Mouse (Mus musculus): ENCODE measurements around the gene Zfp704. TPM values are rescaled to one million over a fixed set of nuclear protein-coding genes. Genes with fewer than 3 reads are reported as not detected.

Zfp704 gene
- polyA plus RNA-seq, 1 experiment = 9.7 TPM

DNA sequence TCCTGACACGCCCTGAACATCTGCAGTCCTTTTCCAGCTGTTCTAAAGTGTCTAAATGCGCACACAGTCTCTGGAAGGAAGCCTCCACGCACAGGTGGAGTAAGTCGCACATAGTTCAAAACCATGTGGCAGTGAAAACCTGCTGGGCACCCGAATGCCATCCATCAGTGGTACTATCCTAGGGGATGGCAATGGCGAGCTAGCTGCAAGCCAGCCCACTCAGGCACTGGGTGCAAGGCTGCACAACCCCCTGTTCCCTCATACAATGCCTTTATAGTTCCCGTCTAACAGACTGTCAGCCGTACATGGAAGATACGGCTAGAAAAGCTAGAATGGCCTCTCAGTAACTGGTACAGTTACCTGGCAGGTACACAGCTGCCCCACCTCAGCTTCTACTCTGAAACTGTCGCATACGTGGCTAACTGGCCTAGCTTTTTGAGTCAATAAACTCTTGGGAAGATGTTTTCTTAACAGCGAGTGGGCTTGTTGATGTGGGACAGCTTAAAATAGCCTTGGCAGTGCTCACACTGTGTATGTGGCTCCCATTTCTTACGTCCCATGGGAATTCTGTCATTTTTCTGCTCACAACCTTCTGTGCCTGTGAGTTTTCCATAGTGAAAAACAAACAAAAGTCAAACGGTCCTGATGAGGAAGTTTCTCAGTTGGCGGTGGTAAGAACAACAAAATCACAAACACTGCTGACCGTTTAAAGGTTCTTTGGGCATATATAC is 176.9 kb downstream of the Zfp704 start:
- 78% methylated on average over 16 of the region's 16 CpGs for WGBS
- DNase-seq = no peak
- no peak overlapping the region for H3K4me3 ChIP-seq (replicated peaks; ENCODE audit: extremely low read depth, low read depth, low read length)
- no peaks in the 10 kb centered on the region for H3K4me1 ChIP-seq (ENCODE audit: control insufficient read depth, insufficient read depth, low read length)
- TF ChIP-seq POLR2A (IDR thresholded peaks at IDR 0.05; ENCODE audit: borderline replicate concordance, extremely low read depth, low read depth, low read length) (no peak), CTCF (IDR thresholded peaks at IDR 0.05; ENCODE audit: insufficient read depth, low read length) (no peak)

DNA sequence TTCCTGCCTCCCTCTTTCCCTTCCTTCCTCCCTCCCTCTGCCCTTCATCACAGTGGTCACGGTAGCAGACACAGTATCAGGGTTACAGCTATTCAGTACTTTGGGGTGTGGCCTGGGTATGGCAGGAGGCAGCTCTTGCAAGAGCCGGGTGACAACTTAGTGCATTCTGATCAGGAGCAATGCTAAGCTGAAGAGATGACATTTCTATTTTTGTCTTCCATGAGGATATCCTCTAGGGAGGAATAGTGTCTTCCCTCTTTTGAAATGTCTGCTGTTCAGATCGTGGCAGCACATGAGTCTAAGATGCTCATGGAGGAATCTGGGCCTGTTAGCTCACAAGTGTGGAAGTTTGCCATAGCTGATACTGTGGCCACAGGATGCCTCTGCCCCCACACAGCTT is 177.7 kb downstream of the Zfp704 start:
- DNase-seq = no peak
- H3K4me3 ChIP-seq (replicated peaks; ENCODE audit: extremely low read depth, low read depth, low read length) = no peak overlapping the region
- 44% methylated on average over 3 of the region's 3 CpGs for WGBS
- H3K4me1 ChIP-seq (ENCODE audit: control insufficient read depth, insufficient read depth, low read length) = no peaks in the 10 kb centered on the region
- TF ChIP-seq POLR2A (IDR thresholded peaks at IDR 0.05; ENCODE audit: borderline replicate concordance, extremely low read depth, low read depth, low read length) (no peak), CTCF (IDR thresholded peaks at IDR 0.05; ENCODE audit: insufficient read depth, low read length) (no peak)

DNA sequence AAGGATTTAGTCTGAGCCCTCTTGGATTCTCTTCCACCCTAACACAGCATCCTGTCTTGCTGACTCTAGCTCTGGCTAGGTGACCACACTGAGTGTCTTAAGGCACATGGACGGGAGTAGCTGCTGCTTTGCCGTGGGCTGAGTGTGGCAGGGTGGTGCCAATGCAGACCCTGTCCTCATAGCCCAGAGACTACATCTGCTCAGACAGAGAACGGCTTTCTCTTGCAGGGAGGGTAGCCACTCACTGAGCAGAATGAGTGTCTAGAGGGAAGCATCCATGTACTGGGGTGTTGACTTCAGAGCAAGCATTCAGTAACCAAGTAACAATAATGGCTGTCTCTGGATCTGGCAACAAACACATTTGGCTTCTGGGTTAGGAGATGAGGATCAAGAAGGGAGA is 179.9 kb downstream of the Zfp704 start:
- 87% methylated on average over 3 of the region's 3 CpGs for WGBS
- TF ChIP-seq CTCF (IDR thresholded peaks at IDR 0.05; ENCODE audit: insufficient read depth, low read length) = no peak
- TF ChIP-seq POLR2A (IDR thresholded peaks at IDR 0.05; ENCODE audit: borderline replicate concordance, extremely low read depth, low read depth, low read length) = no peak
- DNase-seq = no peak
- no peaks in the 10 kb centered on the region for H3K4me1 ChIP-seq (ENCODE audit: control insufficient read depth, insufficient read depth, low read length)
- no peak overlapping the region for H3K4me3 ChIP-seq (replicated peaks; ENCODE audit: extremely low read depth, low read depth, low read length)

DNA sequence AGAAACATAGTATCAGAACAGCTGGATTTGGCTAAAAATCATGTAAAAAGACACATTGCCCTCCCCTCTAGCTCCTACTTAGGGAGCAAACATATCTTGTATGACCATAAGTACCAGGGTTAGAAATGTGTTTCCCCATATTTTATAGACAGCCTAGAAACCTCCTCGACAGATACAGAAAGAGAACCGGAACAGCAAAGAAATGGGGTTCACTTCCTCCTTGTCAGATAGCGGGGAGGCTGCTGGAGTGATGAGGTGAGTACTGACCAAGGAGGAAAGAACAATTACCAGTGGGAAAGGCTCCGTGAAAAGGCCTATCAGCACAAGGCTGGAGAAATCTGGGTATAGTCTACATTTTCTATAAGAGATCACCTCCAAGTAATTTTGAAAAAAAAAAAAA is 182.1 kb downstream of the Zfp704 start:
- DNase-seq = no peak
- no peak for TF ChIP-seq POLR2A (IDR thresholded peaks at IDR 0.05; ENCODE audit: borderline replicate concordance, extremely low read depth, low read depth, low read length)
- no peaks in the 10 kb centered on the region for H3K4me1 ChIP-seq (ENCODE audit: control insufficient read depth, insufficient read depth, low read length)
- WGBS = 80% methylated on average over 4 of the region's 4 CpGs
- H3K4me3 ChIP-seq (replicated peaks; ENCODE audit: extremely low read depth, low read depth, low read length) = no peak overlapping the region

DNA sequence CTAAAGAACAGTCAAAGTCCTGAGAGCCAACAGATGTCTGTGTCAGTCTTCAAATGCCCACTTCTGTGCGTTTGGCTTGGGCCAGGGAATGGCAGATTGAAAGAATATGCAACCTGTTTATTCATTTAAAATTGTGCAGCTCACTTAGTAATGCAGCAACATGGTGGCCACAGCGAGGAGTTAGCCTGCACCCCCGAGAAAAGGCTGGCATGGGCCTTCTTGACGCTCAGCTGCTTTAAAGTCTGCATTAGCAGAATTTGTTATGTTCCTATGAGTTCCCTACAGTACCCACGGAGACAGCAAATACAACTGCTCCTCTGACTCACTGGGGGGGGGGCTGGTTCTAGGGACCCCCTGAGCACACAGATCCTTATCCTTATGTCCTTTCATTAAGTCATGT is 184.2 kb downstream of the Zfp704 start:
- no peak for TF ChIP-seq CTCF (IDR thresholded peaks at IDR 0.05; ENCODE audit: insufficient read depth, low read length)
- no peak for TF ChIP-seq POLR2A (IDR thresholded peaks at IDR 0.05; ENCODE audit: borderline replicate concordance, extremely low read depth, low read depth, low read length)
- Histone ChIP-seq H3K4me3 (replicated peaks; ENCODE audit: extremely low read depth, low read depth, low read length) (no peak overlapping the region), H3K4me1 (ENCODE audit: control insufficient read depth, insufficient read depth, low read length) (no peaks in the 10 kb centered on the region)
- DNase-seq = no peak
- 95% methylated on average over 5 of the region's 5 CpGs for WGBS

DNA sequence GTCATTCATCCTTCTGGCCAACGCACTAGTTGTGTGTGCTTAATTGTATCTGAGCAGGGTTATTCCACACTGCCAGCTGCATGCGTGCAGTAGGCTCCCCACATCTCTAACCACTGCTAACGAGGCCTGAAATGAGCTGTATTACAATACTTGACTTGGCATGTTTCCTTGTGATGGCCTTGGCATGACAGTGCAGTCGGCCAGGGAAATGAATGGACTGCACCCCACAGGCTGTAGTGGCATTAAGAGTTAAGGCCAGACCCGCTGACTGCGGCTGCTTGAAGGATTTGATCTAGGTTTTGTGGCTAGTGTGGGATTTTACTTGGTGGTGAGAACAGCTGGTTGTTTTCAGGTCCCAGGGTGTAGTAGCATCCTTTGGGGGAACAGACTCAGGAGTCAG is 185.2 kb downstream of the Zfp704 start:
- Histone ChIP-seq H3K4me1 (ENCODE audit: control insufficient read depth, insufficient read depth, low read length) (no peaks in the 10 kb centered on the region), H3K4me3 (replicated peaks; ENCODE audit: extremely low read depth, low read depth, low read length) (no peak overlapping the region)
- TF ChIP-seq CTCF (IDR thresholded peaks at IDR 0.05; ENCODE audit: insufficient read depth, low read length) (no peak), POLR2A (IDR thresholded peaks at IDR 0.05; ENCODE audit: borderline replicate concordance, extremely low read depth, low read depth, low read length) (no peak)
- DNase-seq = no peak
- WGBS = 91% methylated on average over 6 of the region's 6 CpGs

DNA sequence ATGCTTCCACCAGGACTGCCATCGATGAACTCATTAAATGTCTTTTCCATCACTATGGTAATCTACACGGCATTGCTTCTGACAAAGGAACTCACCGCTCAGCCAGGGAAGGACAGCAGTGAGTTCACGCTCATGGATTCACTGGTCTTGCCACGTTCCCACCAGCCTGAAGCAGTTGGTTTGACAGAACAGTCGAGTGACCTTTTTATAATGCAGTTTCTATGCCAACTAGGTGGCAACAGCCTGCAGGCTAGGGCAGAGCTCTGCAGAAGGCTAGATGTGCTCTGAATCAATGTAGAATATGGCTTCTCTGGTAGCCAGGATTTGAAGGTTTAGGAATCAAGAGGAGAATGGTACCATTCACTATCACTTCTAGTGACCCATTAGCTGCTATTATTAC is 186.2 kb downstream of the Zfp704 start:
- no peak for DNase-seq
- 92% methylated on average over 6 of the region's 6 CpGs for WGBS
- Histone ChIP-seq H3K4me3 (replicated peaks; ENCODE audit: extremely low read depth, low read depth, low read length) (no peak overlapping the region), H3K4me1 (ENCODE audit: control insufficient read depth, insufficient read depth, low read length) (no peaks in the 10 kb centered on the region)
- TF ChIP-seq CTCF (IDR thresholded peaks at IDR 0.05; ENCODE audit: insufficient read depth, low read length) (no peak), POLR2A (IDR thresholded peaks at IDR 0.05; ENCODE audit: borderline replicate concordance, extremely low read depth, low read depth, low read length) (no peak)

DNA sequence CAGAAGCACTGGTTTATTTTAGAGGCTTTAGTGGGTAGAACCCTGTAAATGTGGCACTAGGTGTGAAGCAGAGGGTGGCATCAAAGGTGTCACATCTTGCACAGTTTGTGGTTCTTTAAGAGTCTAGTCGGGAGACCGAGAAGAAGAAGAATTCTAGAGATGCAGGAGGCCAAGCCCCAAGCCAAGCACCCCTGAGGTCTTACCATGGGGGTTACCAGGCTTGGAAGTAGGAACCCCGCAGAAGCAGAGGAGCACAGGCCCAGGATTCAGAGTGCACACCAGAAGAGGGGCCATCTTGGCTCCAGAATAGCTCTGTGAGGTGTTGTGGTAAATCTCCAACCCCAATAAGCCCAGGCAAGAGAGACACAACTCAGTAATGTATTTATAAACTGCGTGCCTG is 201.0 kb downstream of the Zfp704 start:
- WGBS = 93% methylated on average over 4 of the region's 4 CpGs
- H3K4me3 ChIP-seq (replicated peaks; ENCODE audit: extremely low read depth, low read depth, low read length) = no peak overlapping the region
- DNase-seq = no peak
- no peak for TF ChIP-seq POLR2A (IDR thresholded peaks at IDR 0.05; ENCODE audit: borderline replicate concordance, extremely low read depth, low read depth, low read length)
- TF ChIP-seq CTCF (IDR thresholded peaks at IDR 0.05; ENCODE audit: insufficient read depth, low read length) = no peak
- peaks cover 6% of the 10 kb centered on the region for H3K4me1 ChIP-seq (ENCODE audit: control insufficient read depth, insufficient read depth, low read length)

DNA sequence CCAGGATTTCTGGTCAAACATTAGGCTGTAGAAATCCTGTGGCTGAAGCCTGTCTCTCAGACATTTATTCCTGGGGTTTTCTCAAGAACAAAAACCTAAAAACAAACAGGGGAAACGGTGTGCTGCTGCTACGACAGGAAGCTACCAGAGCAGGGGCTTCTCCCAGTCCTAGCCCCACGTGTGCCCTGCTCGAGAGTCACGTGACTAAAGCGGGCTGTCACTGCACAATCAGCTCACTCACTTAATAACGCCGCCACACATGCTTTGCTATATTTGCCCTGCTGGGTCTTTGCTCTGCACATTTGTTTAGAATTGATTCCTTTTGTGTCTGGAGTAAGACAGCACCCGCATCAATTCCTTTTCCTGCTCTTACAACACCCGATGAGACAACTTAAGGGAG is 202.1 kb downstream of the Zfp704 start:
- Histone ChIP-seq H3K4me1 (ENCODE audit: control insufficient read depth, insufficient read depth, low read length) (peaks cover 6% of the 10 kb centered on the region), H3K4me3 (replicated peaks; ENCODE audit: extremely low read depth, low read depth, low read length) (no peak overlapping the region)
- DNase-seq = no peak
- WGBS = 48% methylated on average over 10 of the region's 10 CpGs
- TF ChIP-seq POLR2A (IDR thresholded peaks at IDR 0.05; ENCODE audit: borderline replicate concordance, extremely low read depth, low read depth, low read length) (no peak), CTCF (IDR thresholded peaks at IDR 0.05; ENCODE audit: insufficient read depth, low read length) (no peak)

DNA sequence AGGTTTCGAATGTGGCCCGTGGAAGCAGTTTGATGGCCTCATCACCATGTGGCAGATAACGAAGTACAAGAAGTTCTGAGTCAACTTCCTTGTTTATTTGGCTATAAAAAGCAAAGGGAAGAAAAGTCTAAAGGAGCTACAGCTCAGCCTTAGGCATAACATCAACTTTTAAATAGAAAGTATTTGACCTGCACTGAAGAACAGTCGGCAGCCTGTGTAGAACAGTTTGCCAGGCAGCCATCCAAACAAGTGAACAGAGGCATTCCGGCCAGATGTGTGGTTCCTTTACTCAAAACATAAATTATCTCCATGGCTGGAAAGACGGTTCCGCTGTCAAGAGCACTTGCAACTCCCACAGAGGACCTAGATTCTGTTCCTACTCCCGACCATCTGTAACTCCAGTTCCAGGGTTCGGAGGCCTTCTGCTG is 202.8 kb downstream of the Zfp704 start:
- DNase-seq = no peak
- 23% methylated on average over 9 of the region's 9 CpGs for WGBS
- Histone ChIP-seq H3K4me3 (replicated peaks; ENCODE audit: extremely low read depth, low read depth, low read length) (no peak overlapping the region), H3K4me1 (ENCODE audit: control insufficient read depth, insufficient read depth, low read length) (peaks cover 9% of the 10 kb centered on the region)
- no peak for TF ChIP-seq CTCF (IDR thresholded peaks at IDR 0.05; ENCODE audit: insufficient read depth, low read length)
- TF ChIP-seq POLR2A (IDR thresholded peaks at IDR 0.05; ENCODE audit: borderline replicate concordance, extremely low read depth, low read depth, low read length) = no peak
